ENCODE assay signal across 8 mouse cellular contexts in genomic region chr1:170588353-170588752, GRCm38 (mm10). TPM values are rescaled to one million over a fixed set of nuclear protein-coding genes. Genes with fewer than 3 reads are reported as not detected.
DNase-seq lines count a peak whose midpoint lies in the region; ATAC-seq and TF ChIP-seq lines count a peak whose summit lies in the region.

No protein-coding gene starts in this region.

- H3K9me3 ChIP-seq in forebrain, embryonic 14.5 days (replicated peaks; ENCODE audit: control insufficient read depth, low read length) = no peaks in the 10 kb centered on the region
- no peaks in the 10 kb centered on the region for H3K9me3 ChIP-seq in midbrain, embryonic 13.5 days

- 0 out of 2 replicates have a peak, but pooled peaks cover 1% of the 10 kb centered on the region for H3K4me1 ChIP-seq in heart, adult 2 months (ENCODE audit: control insufficient read depth, insufficient read depth, low read length)
- peaks cover 13% of the 10 kb centered on the region; the same call in 1 of the 2 replicates for H3K4me1 ChIP-seq in forebrain, embryonic 14.5 days (ENCODE audit: control insufficient read depth, insufficient read depth, low read length)
- H3K4me1 ChIP-seq in midbrain, embryonic 13.5 days (replicated peaks) = peaks cover 14% of the 10 kb centered on the region

- H3K79me2 ChIP-seq in heart, adult 2 months (replicated peaks; ENCODE audit: control insufficient read depth, insufficient read depth, low read length) = no peaks in the 10 kb centered on the region; the same call in 1 of the 2 replicates

- ATAC-seq in forebrain, embryonic 14.5 days = no peak
- ATAC-seq in midbrain, embryonic 13.5 days = no peak

- no peak for TF ChIP-seq EP300 in heart, adult 2 months (IDR thresholded peaks at IDR 0.05; ENCODE audit: insufficient read depth, low read depth, low read length)

- no peak overlapping the region for H3K9ac ChIP-seq in heart, adult 2 months (ENCODE audit: low read depth, low read length)
- peak overlapping the region; percentile 91 for H3K9ac ChIP-seq in forebrain, embryonic 14.5 days (ENCODE audit: low read length)
- H3K9ac ChIP-seq in midbrain, embryonic 13.5 days (replicated peaks) = peak overlapping the region; percentile 44; the same call in 1 of the 2 replicates

- H3K27me3 ChIP-seq in heart, adult 2 months (ENCODE audit: control insufficient read depth, insufficient read depth, low read length) = no peaks in the 10 kb centered on the region
- H3K27me3 ChIP-seq in forebrain, embryonic 14.5 days (replicated peaks; ENCODE audit: control insufficient read depth, insufficient read depth, low read length) = no peaks in the 10 kb centered on the region
- peaks cover 23% of the 10 kb centered on the region; the same call in 1 of the 2 replicates for H3K27me3 ChIP-seq in midbrain, embryonic 13.5 days

- peak overlapping the region; percentile 94 for H3K4me2 ChIP-seq in forebrain, embryonic 14.5 days (ENCODE audit: low read length)
- H3K4me2 ChIP-seq in midbrain, embryonic 13.5 days (replicated peaks) = peak overlapping the region; percentile 86

- peak overlapping the region; percentile 21; the same call in 1 of the 2 replicates for H3K4me3 ChIP-seq in heart, adult 2 months
- peak overlapping the region; percentile 89 for H3K4me3 ChIP-seq in forebrain, embryonic 14.5 days (ENCODE audit: low read depth, low read length)
- peak overlapping the region; percentile 63 for H3K4me3 ChIP-seq in midbrain, embryonic 13.5 days (replicated peaks)

- no peaks in the 10 kb centered on the region for H3K36me3 ChIP-seq in heart, adult 2 months (ENCODE audit: control insufficient read depth, insufficient read depth, low read length)
- H3K36me3 ChIP-seq in forebrain, embryonic 14.5 days (ENCODE audit: control insufficient read depth, insufficient read depth, low read length) = no peaks in the 10 kb centered on the region
- peaks cover 10% of the 10 kb centered on the region; the same call in 1 of the 2 replicates for H3K36me3 ChIP-seq in midbrain, embryonic 13.5 days

- H3K27ac ChIP-seq in heart, adult 2 months = no peak overlapping the region
- H3K27ac ChIP-seq in forebrain, embryonic 14.5 days (ENCODE audit: low read depth, low read length) = no peak overlapping the region
- H3K27ac ChIP-seq in midbrain, embryonic 13.5 days = no peak overlapping the region

- TF ChIP-seq POLR2A in heart, adult 2 months (IDR thresholded peaks at IDR 0.05; ENCODE audit: insufficient read depth, low read depth, low read length) = no peak

- no peak for TF ChIP-seq CTCF in heart, adult 2 months (IDR thresholded peaks at IDR 0.05)

- no peak for DNase-seq in heart, adult 2 months
- DNase-seq in heart, postnatal 25 days (ENCODE audit: low spot score) = no peak
- no peak for DNase-seq in forebrain, embryonic 14.5 days (ENCODE audit: low spot score)
- DNase-seq in kidney, adult 9 months = peak; percentile 73
- DNase-seq in left cerebral cortex, adult 8-10 months (ENCODE audit: low spot score in 2 of 2) = no peak
- DNase-seq in left cerebral cortex, postnatal 36 days (ENCODE audit: low spot score in 2 of 2) = no peak
- no peak for DNase-seq in left cerebral cortex, postnatal 4 days

- intact Hi-C loops in heart, adult 2 months (cut with DNase I) = no loop called here
- intact Hi-C loops in heart, postnatal 25 days (cut with DNase I) = no loop called here
- intact Hi-C loops in left cerebral cortex, postnatal 36 days (cut with DNase I) = loop anchor here (5.0 kb wide), 1 partner anchor 81 kb away; no protein-coding TSS in a partner anchor
- intact Hi-C loops in left cerebral cortex, postnatal 4 days (cut with DNase I) = loop anchor here (10.0 kb wide), 1 partner anchor 94 kb away; no protein-coding TSS in a partner anchor

- 49% methylated on average over 6 of the region's 6 CpGs for WGBS in heart, adult 2 months
- 34% methylated on average over 6 of the region's 6 CpGs for WGBS in forebrain, embryonic 14.5 days
- WGBS in midbrain, embryonic 13.5 days = 36% methylated on average over 6 of the region's 6 CpGs

RNA-seq across cellular contexts. Expression of gene Nos1ap, which starts 1.3 kb away (rescaled TPM):
- total RNA-seq in heart, adult 2 months (2021) = 10 to 100 TPM; 22.0 to 24.0 TPM
- polyA plus RNA-seq in heart, adult 2 months (2012; rRNA removed) = 10.7 and 11.5 TPM in 2 replicates
- total RNA-seq in heart, postnatal 25 days (2021) = 10 to 100 TPM; 23.4 to 24.3 TPM
- 8.4 and 11.3 TPM in 2 replicates for polyA plus RNA-seq in forebrain, embryonic 14.5 days (2014; fragmentation: Nextera tagmentation; extraction: Ambion mirVana)
- polyA plus RNA-seq in midbrain, embryonic 13.5 days (2015; fragmentation: Nextera tagmentation; extraction: Ambion mirVana) = 16.4 and 17.2 TPM in 2 replicates
- total RNA-seq in left cerebral cortex, adult 8-10 months (2022) = 100 to 1,000 TPM; 191 to 209 (median 206) TPM
- total RNA-seq in left cerebral cortex, postnatal 36 days (2021) = 100 to 1,000 TPM; 190 to 195 TPM
- total RNA-seq in left cerebral cortex, postnatal 4 days (2021) = 10 to 100 TPM; 41.0 to 46.4 TPM

RNA-seq across cellular contexts. Expression of gene Olfml2b, which starts 56.0 kb away (rescaled TPM):
- 10 to 100 TPM; 11.1 to 18.0 TPM for total RNA-seq in heart, adult 2 months (2021)
- polyA plus RNA-seq in heart, adult 2 months (2012; rRNA removed) = 15.4 and 34.0 TPM in 2 replicates
- total RNA-seq in heart, postnatal 25 days (2021) = 10 to 100 TPM in 1 of 2 experiments, 1 to 10 TPM in 1; 9.8 to 13.1 TPM
- polyA plus RNA-seq in forebrain, embryonic 14.5 days (2014; fragmentation: Nextera tagmentation; extraction: Ambion mirVana) = 9.7 and 10.7 TPM in 2 replicates
- 3.8 and 4.3 TPM in 2 replicates for polyA plus RNA-seq in midbrain, embryonic 13.5 days (2015; fragmentation: Nextera tagmentation; extraction: Ambion mirVana)
- 1 to 10 TPM; 2.9 to 4.2 (median 3.9) TPM for total RNA-seq in left cerebral cortex, adult 8-10 months (2022)
- total RNA-seq in left cerebral cortex, postnatal 36 days (2021) = 1 to 10 TPM; 3.1 to 4.6 TPM
- total RNA-seq in left cerebral cortex, postnatal 4 days (2021) = 1 to 10 TPM; 7.3 to 7.4 TPM

Comparison
In these comparisons a context has a peak if more than half of its experiments do, and no peak if none do; other contexts are left out.
1. RNA of gene Nos1ap, which starts 1.3 kb away (total RNA-seq): 191 to 209 TPM in left cerebral cortex, adult 8-10 months and 190 to 195 TPM in left cerebral cortex, postnatal 36 days; 41.0 to 46.4 TPM in left cerebral cortex, postnatal 4 days, 23.4 to 24.3 TPM in heart, postnatal 25 days and 22.0 to 24.0 TPM in heart, adult 2 months; every median in the first group is over 4 times any median in the second.
2. H3K4me3 ChIP-seq: peak in every context shown above with its lines; median percentile 89 in forebrain, embryonic 14.5 days; 63 in midbrain, embryonic 13.5 days; 21 in heart, adult 2 months.
3. intact Hi-C loops: an anchor here in left cerebral cortex, postnatal 36 days (5.0 kb wide) and left cerebral cortex, postnatal 4 days (10.0 kb wide); none called in heart, adult 2 months and heart, postnatal 25 days.